In the genomic region with DNA sequence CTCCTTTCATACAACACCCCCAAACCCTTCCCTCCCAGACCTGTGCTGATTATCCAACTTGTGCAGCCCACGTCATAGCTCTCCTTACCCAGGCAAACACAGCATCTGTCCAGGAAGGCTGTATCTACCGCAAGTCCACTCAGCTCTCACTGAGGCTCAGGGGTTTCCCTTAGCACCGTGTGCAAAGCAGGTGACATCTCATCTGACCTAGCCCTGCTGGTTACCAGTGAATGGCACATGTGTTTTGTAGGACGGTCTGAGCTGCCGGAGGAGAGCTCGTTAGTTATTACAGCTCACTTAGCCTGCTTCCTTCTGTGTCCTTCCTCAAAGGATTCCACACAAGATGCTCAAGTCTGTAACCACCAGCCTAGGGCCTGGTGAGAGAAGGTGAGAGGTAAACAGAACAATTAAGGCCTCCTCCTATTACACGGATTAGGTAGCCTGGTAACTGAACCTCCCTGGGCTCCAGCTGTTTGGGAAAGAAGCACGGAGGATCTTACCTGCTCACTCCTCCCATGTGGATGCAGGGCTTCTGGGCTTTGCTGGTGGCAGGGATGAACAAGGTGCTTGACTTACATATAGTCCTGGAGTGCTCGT, we compare ENCODE assay signal across 23 mouse cellular contexts. TPM values are rescaled to one million over a fixed set of nuclear protein-coding genes. Genes with fewer than 3 reads are reported as not detected.
DNase-seq lines count a peak whose midpoint lies in the region; ATAC-seq and TF ChIP-seq lines count a peak whose summit lies in the region.
"Had no signal": no experiment of that assay in that cellular context is flagged by ENCODE, and none has a peak within 500 bp of the region (broad histone marks: within the 10 kb centered on the region; RNA-seq: fewer than 3 reads in every experiment).

No protein-coding gene starts in this region.

- TF ChIP-seq CTCF in forebrain, postnatal 0 days (IDR thresholded peaks at IDR 0.05; ENCODE audit: low read depth) = no peak
- TF ChIP-seq CTCF in liver, postnatal 0 days (IDR thresholded peaks at IDR 0.05; ENCODE audit: low read depth) = no peak

- no peak overlapping the region for H3K4me2 ChIP-seq in forebrain, postnatal 0 days (ENCODE audit: low read depth)
- H3K4me2 ChIP-seq in embryonic facial prominence, embryonic 13.5 days = no peak overlapping the region
- H3K4me2 ChIP-seq in midbrain, embryonic 13.5 days (replicated peaks) = no peak overlapping the region
- H3K4me2 ChIP-seq in liver, postnatal 0 days (ENCODE audit: low read depth, low read length) = no peak overlapping the region
- H3K4me2 ChIP-seq: forebrain, embryonic 15.5 days; hindbrain, embryonic 15.5 days had no signal

- intact Hi-C loops in left cerebral cortex, postnatal 14 days (cut with DNase I) = no loop called here

- no peaks in the 10 kb centered on the region for H3K9me3 ChIP-seq in forebrain, embryonic 10.5 days
- H3K9me3 ChIP-seq in forebrain, postnatal 0 days (ENCODE audit: low read length) = no peaks in the 10 kb centered on the region
- H3K9me3 ChIP-seq in megakaryocyte, embryonic 14.5 days = no peaks in the 10 kb centered on the region
- no peaks in the 10 kb centered on the region for H3K9me3 ChIP-seq in embryonic facial prominence, embryonic 13.5 days
- H3K9me3 ChIP-seq in midbrain, embryonic 13.5 days = no peaks in the 10 kb centered on the region
- no peaks in the 10 kb centered on the region for H3K9me3 ChIP-seq in liver, postnatal 0 days (ENCODE audit: low read length)
- H3K9me3 ChIP-seq: forebrain, embryonic 15.5 days; hindbrain, embryonic 15.5 days had no signal

- TF ChIP-seq EP300 in liver, postnatal 0 days (IDR thresholded peaks at IDR 0.05; ENCODE audit: low read depth) = no peak

- no peak for ATAC-seq in forebrain, postnatal 0 days
- no peak for ATAC-seq in megakaryocyte, adult 5-6 weeks (ENCODE audit: poor library complexity, severe bottlenecking)
- 0 out of 2 replicates have a peak, but pooled peaks have one; percentile 26 for ATAC-seq in embryonic facial prominence, embryonic 13.5 days (ENCODE audit: insufficient number of reproducible peaks, insufficient read depth, low FRiP score, low TSS enrichment, low read depth)
- ATAC-seq in midbrain, embryonic 13.5 days = no peak
- ATAC-seq in liver, postnatal 0 days = no peak
- ATAC-seq: activated CD4-positive, CD25-positive, alpha-beta regulatory T cell, adult 4 months; forebrain, embryonic 15.5 days; intestine, embryonic 16.5 days; Patski had no signal

- no peak for DNase-seq in forebrain, embryonic 10.5 days (ENCODE audit: extremely low spot score, low spot score)
- DNase-seq in forebrain, postnatal 0 days = no peak
- DNase-seq in liver, postnatal 0 days = no peak
- DNase-seq in left cerebral cortex, postnatal 14 days (ENCODE audit: low spot score in 2 of 2) = no peak
- DNase-seq: adrenal gland, postnatal 14 days; cerebellum, adult 8-10 months; cerebellum, postnatal 14 days; gastrocnemius, postnatal 14 days; heart, postnatal 36 days; kidney, adult 2 months had no signal

- 54% methylated on average over 9 of the region's 9 CpGs for WGBS in forebrain, embryonic 10.5 days
- WGBS in forebrain, postnatal 0 days = 44% methylated on average over 9 of the region's 9 CpGs
- WGBS in embryonic facial prominence, embryonic 13.5 days = 45% methylated on average over 9 of the region's 9 CpGs
- WGBS in midbrain, embryonic 13.5 days = 65% methylated on average over 9 of the region's 9 CpGs
- WGBS in liver, postnatal 0 days (ENCODE audit: insufficient replicate concordance) = 64% methylated on average over 9 of the region's 9 CpGs

- no peaks in the 10 kb centered on the region for H3K36me3 ChIP-seq in forebrain, embryonic 10.5 days (replicated peaks)
- no peaks in the 10 kb centered on the region for H3K36me3 ChIP-seq in forebrain, postnatal 0 days (ENCODE audit: insufficient read depth)
- H3K36me3 ChIP-seq in megakaryocyte, embryonic 14.5 days (replicated peaks; ENCODE audit: low read length) = no peaks in the 10 kb centered on the region
- no peaks in the 10 kb centered on the region for H3K36me3 ChIP-seq in embryonic facial prominence, embryonic 13.5 days
- H3K36me3 ChIP-seq in midbrain, embryonic 13.5 days = no peaks in the 10 kb centered on the region
- no peaks in the 10 kb centered on the region for H3K36me3 ChIP-seq in liver, postnatal 0 days (replicated peaks; ENCODE audit: insufficient read depth, low read length)
- H3K36me3 ChIP-seq: forebrain, embryonic 15.5 days; hindbrain, embryonic 15.5 days had no signal

- H3K9ac ChIP-seq in forebrain, postnatal 0 days = no peak overlapping the region
- no peak overlapping the region for H3K9ac ChIP-seq in embryonic facial prominence, embryonic 13.5 days
- no peak overlapping the region for H3K9ac ChIP-seq in midbrain, embryonic 13.5 days (replicated peaks)
- no peak overlapping the region for H3K9ac ChIP-seq in liver, postnatal 0 days (replicated peaks)
- H3K9ac ChIP-seq: forebrain, embryonic 15.5 days; hindbrain, embryonic 15.5 days had no signal

- 0 out of 2 replicates have a peak overlapping the region, but pooled peaks have one; percentile 11 for H3K27ac ChIP-seq in forebrain, embryonic 10.5 days
- H3K27ac ChIP-seq in forebrain, postnatal 0 days (ENCODE audit: low read depth, low read length) = no peak overlapping the region
- peak overlapping the region; percentile 33; the same call in 1 of the 2 replicates for H3K27ac ChIP-seq in embryonic facial prominence, embryonic 13.5 days
- no peak overlapping the region for H3K27ac ChIP-seq in midbrain, embryonic 13.5 days
- no peak overlapping the region for H3K27ac ChIP-seq in liver, postnatal 0 days (ENCODE audit: low read depth)
- H3K27ac ChIP-seq: forebrain, embryonic 15.5 days; hindbrain, embryonic 15.5 days had no signal

- peaks cover 8% of the 10 kb centered on the region; the same call in 1 of the 2 replicates for H3K4me1 ChIP-seq in forebrain, embryonic 10.5 days
- no peaks in the 10 kb centered on the region for H3K4me1 ChIP-seq in forebrain, postnatal 0 days (ENCODE audit: insufficient read depth)
- peaks cover 14% of the 10 kb centered on the region for H3K4me1 ChIP-seq in megakaryocyte, embryonic 14.5 days
- H3K4me1 ChIP-seq in embryonic facial prominence, embryonic 13.5 days = no peaks in the 10 kb centered on the region
- H3K4me1 ChIP-seq in midbrain, embryonic 13.5 days (replicated peaks) = no peaks in the 10 kb centered on the region
- H3K4me1 ChIP-seq in liver, postnatal 0 days (ENCODE audit: insufficient read depth) = peaks cover 14% of the 10 kb centered on the region
- H3K4me1 ChIP-seq: forebrain, embryonic 15.5 days; hindbrain, embryonic 15.5 days had no signal

- H3K27me3 ChIP-seq in forebrain, embryonic 10.5 days (ENCODE audit: poor library complexity, severe bottlenecking) = no peaks in the 10 kb centered on the region
- no peaks in the 10 kb centered on the region for H3K27me3 ChIP-seq in forebrain, postnatal 0 days (ENCODE audit: insufficient read depth, low read length)
- peaks cover 25% of the 10 kb centered on the region for H3K27me3 ChIP-seq in megakaryocyte, embryonic 14.5 days (replicated peaks)
- no peaks in the 10 kb centered on the region for H3K27me3 ChIP-seq in embryonic facial prominence, embryonic 13.5 days
- no peaks in the 10 kb centered on the region for H3K27me3 ChIP-seq in midbrain, embryonic 13.5 days
- no peaks in the 10 kb centered on the region for H3K27me3 ChIP-seq in liver, postnatal 0 days (ENCODE audit: insufficient read depth, low read length)
- H3K27me3 ChIP-seq: forebrain, embryonic 15.5 days; hindbrain, embryonic 15.5 days; Patski had no signal

- no peak overlapping the region for H3K4me3 ChIP-seq in forebrain, embryonic 10.5 days
- H3K4me3 ChIP-seq in forebrain, postnatal 0 days (ENCODE audit: low read depth, low read length) = no peak overlapping the region
- peak overlapping the region; percentile 6 for H3K4me3 ChIP-seq in megakaryocyte, embryonic 14.5 days (replicated peaks)
- H3K4me3 ChIP-seq in embryonic facial prominence, embryonic 13.5 days = no peak overlapping the region
- no peak overlapping the region for H3K4me3 ChIP-seq in midbrain, embryonic 13.5 days (replicated peaks)
- no peak overlapping the region for H3K4me3 ChIP-seq in liver, postnatal 0 days (ENCODE audit: low read depth, low read length)
- H3K4me3 ChIP-seq: erythroblast, embryonic 14.5 days; forebrain, embryonic 15.5 days; hindbrain, embryonic 15.5 days had no signal

RNA-seq across cellular contexts. Expression of a gene that starts 11.9 kb away (rescaled TPM):
- 81.2 and 86.9 TPM in 2 replicates for polyA plus RNA-seq in forebrain, embryonic 10.5 days (2016; fragmentation: Nextera tagmentation; extraction: Ambion mirVana)
- 22.8 and 28.3 TPM in 2 replicates for total RNA-seq in forebrain, postnatal 0 days (2014; rRNA removed)
- 18.3 and 22.3 TPM in 2 replicates for polyA plus RNA-seq in forebrain, postnatal 0 days (2015; fragmentation: Nextera tagmentation; extraction: Ambion mirVana)
- 1.6 and 2.1 TPM in 2 replicates for polyA plus RNA-seq in megakaryocyte, embryonic 14.5 days (2012; ENCODE audit: insufficient read depth, low replicate concordance)
- 11.7 and 15.7 TPM in 2 replicates for total RNA-seq in megakaryocyte, adult 5-6 weeks (2015)
- 20.1 and 27.5 TPM in 2 replicates for total RNA-seq in megakaryocyte, adult 5-6 weeks (2017)
- 40.3 and 43.8 TPM in 2 replicates for polyA plus RNA-seq in embryonic facial prominence, embryonic 13.5 days (2015; fragmentation: Nextera tagmentation; extraction: Ambion mirVana)
- polyA plus RNA-seq in midbrain, embryonic 13.5 days (2015; fragmentation: Nextera tagmentation; extraction: Ambion mirVana) = 36.6 and 40.6 TPM in 2 replicates
- 3.1 and 3.9 TPM in 2 replicates for polyA plus RNA-seq in liver, postnatal 0 days (2015; fragmentation: Nextera tagmentation; extraction: Ambion mirVana)
- 10 to 100 TPM; 28.0 to 28.1 TPM for total RNA-seq in left cerebral cortex, postnatal 14 days (2021)

RNA-seq across cellular contexts. Expression of a gene that starts 32.4 kb away (rescaled TPM):
- 0.87 and 1.1 TPM in 2 replicates for polyA plus RNA-seq in forebrain, embryonic 10.5 days (2016; fragmentation: Nextera tagmentation; extraction: Ambion mirVana)
- 0.33 and 0.46 TPM in 2 replicates for total RNA-seq in forebrain, postnatal 0 days (2014; rRNA removed)
- 0.08 and 0.19 TPM in 2 replicates for polyA plus RNA-seq in forebrain, postnatal 0 days (2015; fragmentation: Nextera tagmentation; extraction: Ambion mirVana)
- 0.83 and 1.3 TPM in 2 replicates for polyA plus RNA-seq in megakaryocyte, embryonic 14.5 days (2012; ENCODE audit: insufficient read depth, low replicate concordance)
- total RNA-seq in megakaryocyte, adult 5-6 weeks (2015) = 0.09 and 0.60 TPM in 2 replicates
- 0.08 and 0.11 TPM in 2 replicates for total RNA-seq in megakaryocyte, adult 5-6 weeks (2017)
- polyA plus RNA-seq in embryonic facial prominence, embryonic 13.5 days (2015; fragmentation: Nextera tagmentation; extraction: Ambion mirVana) = 0.30 and 0.40 TPM in 2 replicates
- 0.66 and 0.93 TPM in 2 replicates for polyA plus RNA-seq in midbrain, embryonic 13.5 days (2015; fragmentation: Nextera tagmentation; extraction: Ambion mirVana)
- 0.06 and 0.07 TPM in 2 replicates for polyA plus RNA-seq in liver, postnatal 0 days (2015; fragmentation: Nextera tagmentation; extraction: Ambion mirVana)
- total RNA-seq in left cerebral cortex, postnatal 14 days (2021) = under 1 TPM; 0.31 to 0.66 TPM
- total RNA-seq: adrenal gland, postnatal 14 days; gastrocnemius, postnatal 14 days had no signal

RNA-seq across cellular contexts. Expression of a gene that starts 38.7 kb away (rescaled TPM):
- polyA plus RNA-seq in forebrain, embryonic 10.5 days (2016; fragmentation: Nextera tagmentation; extraction: Ambion mirVana) = 0.10 and 0.41 TPM in 2 replicates
- total RNA-seq in forebrain, postnatal 0 days (2014; rRNA removed) = not detected in 2 replicates
- polyA plus RNA-seq in forebrain, postnatal 0 days (2015; fragmentation: Nextera tagmentation; extraction: Ambion mirVana) = 0.06 TPM in 1 of 2 replicates, not detected in the other
- polyA plus RNA-seq in megakaryocyte, embryonic 14.5 days (2012; ENCODE audit: insufficient read depth, low replicate concordance) = not detected in 2 replicates
- not detected in 2 replicates for total RNA-seq in megakaryocyte, adult 5-6 weeks (2015)
- total RNA-seq in megakaryocyte, adult 5-6 weeks (2017) = not detected in 2 replicates
- polyA plus RNA-seq in embryonic facial prominence, embryonic 13.5 days (2015; fragmentation: Nextera tagmentation; extraction: Ambion mirVana) = 2.0 and 2.7 TPM in 2 replicates
- polyA plus RNA-seq in midbrain, embryonic 13.5 days (2015; fragmentation: Nextera tagmentation; extraction: Ambion mirVana) = not detected in 2 replicates
- 0.15 and 0.31 TPM in 2 replicates for polyA plus RNA-seq in liver, postnatal 0 days (2015; fragmentation: Nextera tagmentation; extraction: Ambion mirVana)
- not detected for total RNA-seq in left cerebral cortex, postnatal 14 days (2021)
- total RNA-seq: common myeloid progenitor, adult 5-6 weeks; gastrocnemius, postnatal 14 days; heart, postnatal 36 days had no signal
- polyA plus RNA-seq: activated CD4-positive, CD25-positive, alpha-beta regulatory T cell, adult 4 months; C2C12; erythroblast, embryonic 14.5 days; forebrain, embryonic 15.5 days; hindbrain, embryonic 11.5 days; hindbrain, embryonic 15.5 days had no signal

Comparison
In these comparisons a context has a peak if more than half of its experiments do, and no peak if none do; other contexts are left out.
1. H3K27ac ChIP-seq: peak in forebrain, embryonic 10.5 days (single experiment) and embryonic facial prominence, embryonic 13.5 days (single experiment); none in forebrain, postnatal 0 days (single experiment), midbrain, embryonic 13.5 days (single experiment) and liver, postnatal 0 days (single experiment).